In genomic region chr14:101842521-101842920, GRCm38 (mm10) we compare ENCODE assay signal across 9 mouse cellular contexts.
A peak's percentile ranks its signal among the peaks of the same experiment; 100 is the strongest.
DNase-seq lines count a peak whose midpoint lies in the region; ATAC-seq and TF ChIP-seq lines count a peak whose summit lies in the region.
"Had no signal": no experiment of that assay in that cellular context is flagged by ENCODE, and none has a peak within 500 bp of the region (broad histone marks: within the 10 kb centered on the region; RNA-seq: fewer than 3 reads in every experiment).

No protein-coding gene starts in this region.

- DNase-seq in limb, embryonic 14.5 days (ENCODE audit: low spot score), result no peak
- DNase-seq in limb, embryonic 10.5 days (ENCODE audit: low spot score), result no peak
- DNase-seq in embryonic facial prominence, embryonic 14.5 days (ENCODE audit: low spot score), result no peak
- DNase-seq in liver, embryonic 14.5 days (ENCODE audit: low read depth in 3 of 3, low spot score in 3 of 3), result no peak
- DNase-seq in layer of hippocampus, postnatal 10 days (ENCODE audit: low spot score in 2 of 2), result no peak
- no peak for DNase-seq in layer of hippocampus, adult 9-10 months (ENCODE audit: low spot score)
- no peak for DNase-seq in thymus, adult 18-20 months
- DNase-seq: cerebellum, postnatal 25 days had no signal

- H3K4me2 ChIP-seq in limb, embryonic 14.5 days (replicated peaks; ENCODE audit: low read depth, low read length, severe bottlenecking), result 0 out of 2 replicates have a peak overlapping the region, but pooled peaks have one; percentile 3
- H3K4me2 ChIP-seq in embryonic facial prominence, embryonic 14.5 days (ENCODE audit: low read depth, low read length), result peak overlapping the region; percentile 29
- H3K4me2 ChIP-seq in liver, embryonic 14.5 days (ENCODE audit: low read depth), result peak overlapping the region; percentile 43

- no peak for TF ChIP-seq EP300 in liver, embryonic 14.5 days (IDR thresholded peaks at IDR 0.05; ENCODE audit: low read depth)

- no peak overlapping the region for H3K4me3 ChIP-seq in limb, embryonic 14.5 days (replicated peaks; ENCODE audit: low read length)
- H3K4me3 ChIP-seq in limb, embryonic 10.5 days, result no peak overlapping the region
- peak overlapping the region; percentile 9; the same call in 1 of the 2 replicates for H3K4me3 ChIP-seq in embryonic facial prominence, embryonic 14.5 days (ENCODE audit: low read depth, low read length)
- H3K4me3 ChIP-seq in liver, embryonic 14.5 days (ENCODE audit: insufficient read depth in 1 of 2, low read depth in 2 of 2, low read length in 2 of 2), result peak overlapping the region; percentile 8 to 24; a peak in 3 of 4 replicates

- TF ChIP-seq POLR2A in limb, embryonic 14.5 days (IDR thresholded peaks at IDR 0.05; ENCODE audit: borderline replicate concordance, extremely low read depth, insufficient read depth, insufficient read length), result no peak

- H3K4me1 ChIP-seq in limb, embryonic 14.5 days (ENCODE audit: control insufficient read depth, insufficient read depth, low read length), result peaks cover 10% of the 10 kb centered on the region
- H3K4me1 ChIP-seq in limb, embryonic 10.5 days, result 0 out of 2 replicates have a peak, but pooled peaks cover 5% of the 10 kb centered on the region
- peaks cover 17% of the 10 kb centered on the region for H3K4me1 ChIP-seq in embryonic facial prominence, embryonic 14.5 days (ENCODE audit: control insufficient read depth, insufficient read depth, low read length)
- H3K4me1 ChIP-seq in liver, embryonic 14.5 days (replicated peaks; ENCODE audit: control insufficient read depth in 2 of 2, insufficient read depth in 2 of 2, low read length in 1 of 2), result peaks cover 12 to 19% of the 10 kb centered on the region in 2 experiments

- no peaks in the 10 kb centered on the region for H3K9me3 ChIP-seq in limb, embryonic 14.5 days (ENCODE audit: control insufficient read depth, low read length)
- H3K9me3 ChIP-seq in limb, embryonic 10.5 days (replicated peaks), result no peaks in the 10 kb centered on the region
- no peaks in the 10 kb centered on the region for H3K9me3 ChIP-seq in embryonic facial prominence, embryonic 14.5 days (ENCODE audit: control insufficient read depth, low read length)
- H3K9me3 ChIP-seq in liver, embryonic 14.5 days (ENCODE audit: control insufficient read depth, low read length), result no peaks in the 10 kb centered on the region

- H3K27me3 ChIP-seq in limb, embryonic 14.5 days (ENCODE audit: control insufficient read depth, insufficient read depth, low read length), result no peaks in the 10 kb centered on the region
- H3K27me3 ChIP-seq in limb, embryonic 10.5 days (ENCODE audit: low read depth, poor library complexity, severe bottlenecking), result no peaks in the 10 kb centered on the region
- H3K27me3 ChIP-seq in embryonic facial prominence, embryonic 14.5 days (replicated peaks; ENCODE audit: control insufficient read depth, insufficient read depth, low read length), result no peaks in the 10 kb centered on the region
- H3K27me3 ChIP-seq in liver, embryonic 14.5 days (ENCODE audit: control insufficient read depth, insufficient read depth, low read length), result no peaks in the 10 kb centered on the region

- H3K9ac ChIP-seq in limb, embryonic 14.5 days (ENCODE audit: low read depth, low read length, severe bottlenecking), result no peak overlapping the region
- H3K9ac ChIP-seq in embryonic facial prominence, embryonic 14.5 days (ENCODE audit: low read depth, low read length), result no peak overlapping the region
- no peak overlapping the region for H3K9ac ChIP-seq in liver, embryonic 14.5 days (replicated peaks)

- no peak overlapping the region for H3K27ac ChIP-seq in limb, embryonic 14.5 days (replicated peaks; ENCODE audit: low read depth, low read length)
- no peak overlapping the region for H3K27ac ChIP-seq in limb, embryonic 10.5 days
- H3K27ac ChIP-seq in embryonic facial prominence, embryonic 14.5 days (replicated peaks; ENCODE audit: low read depth, low read length), result no peak overlapping the region
- no peak overlapping the region for H3K27ac ChIP-seq in liver, embryonic 14.5 days

- H3K36me3 ChIP-seq in limb, embryonic 14.5 days (ENCODE audit: control insufficient read depth, insufficient read depth, low read length), result no peaks in the 10 kb centered on the region
- no peaks in the 10 kb centered on the region for H3K36me3 ChIP-seq in limb, embryonic 10.5 days
- H3K36me3 ChIP-seq in embryonic facial prominence, embryonic 14.5 days (ENCODE audit: control insufficient read depth, insufficient read depth, low read length), result no peaks in the 10 kb centered on the region
- no peaks in the 10 kb centered on the region for H3K36me3 ChIP-seq in liver, embryonic 14.5 days (replicated peaks; ENCODE audit: control insufficient read depth, insufficient read depth, low read depth)

- ATAC-seq in limb, embryonic 14.5 days (ENCODE audit: low FRiP score, low read depth), result no peak
- ATAC-seq in embryonic facial prominence, embryonic 14.5 days (ENCODE audit: low read depth), result no peak; the same call in 1 of the 2 replicates
- no peak for ATAC-seq in liver, embryonic 14.5 days (ENCODE audit: insufficient read depth)
- ATAC-seq in neutrophil, adult 5-6 weeks (ENCODE audit: extremely low read depth, insufficient number of reproducible peaks, low FRiP score, poor library complexity, severe bottlenecking), result 0 out of 2 replicates have a peak, but pooled peaks have one; percentile 16

- TF ChIP-seq CTCF in liver, embryonic 14.5 days (IDR thresholded peaks at IDR 0.05; ENCODE audit: low read depth), result no peak

- WGBS in limb, embryonic 14.5 days, result 78% methylated on average over 6 of the region's 6 CpGs
- WGBS in limb, embryonic 10.5 days, result 90% methylated on average over 6 of the region's 6 CpGs
- 70% methylated on average over 6 of the region's 6 CpGs for WGBS in embryonic facial prominence, embryonic 14.5 days
- 59% methylated on average over 6 of the region's 6 CpGs for WGBS in liver, embryonic 14.5 days (ENCODE audit: insufficient replicate concordance)

Comparison
In these comparisons a context has a peak if more than half of its experiments do, and no peak if none do; other contexts are left out.
1. H3K4me3 ChIP-seq: peak in embryonic facial prominence, embryonic 14.5 days (single experiment) and liver, embryonic 14.5 days (2 of 2); none in limb, embryonic 14.5 days (single experiment) and limb, embryonic 10.5 days (single experiment).
2. Peak in every context shown above with its lines, with median percentiles within 50 percentile points of each other: H3K4me2 ChIP-seq.